25 mouse cellular contexts compared by ENCODE assay signal in genomic region chr3:108303683-108304082, GRCm38 (mm10).
"Had no signal": no experiment of that assay in that cellular context is flagged by ENCODE, and none has a peak within 500 bp of the region (broad histone marks: within the 10 kb centered on the region; RNA-seq: fewer than 3 reads in every experiment).

No protein-coding gene starts in this region.

- H3K9me3 ChIP-seq: kidney, embryonic 15.5 days; limb, embryonic 10.5 days; limb, embryonic 13.5 days; liver, embryonic 12.5 days; liver, embryonic 15.5 days; lung, embryonic 15.5 days; megakaryocyte, embryonic 14.5 days; midbrain, embryonic 12.5 days; midbrain, embryonic 15.5 days; neural tube, embryonic 12.5 days; neural tube, embryonic 15.5 days had no signal

- H3K4me2 ChIP-seq: kidney, embryonic 15.5 days; limb, embryonic 13.5 days; liver, embryonic 12.5 days; liver, embryonic 15.5 days; lung, embryonic 15.5 days; midbrain, embryonic 12.5 days; midbrain, embryonic 15.5 days; neural tube, embryonic 12.5 days; neural tube, embryonic 15.5 days had no signal

- ATAC-seq: liver, embryonic 12.5 days; midbrain, embryonic 15.5 days had no signal

- H3K27me3 ChIP-seq: kidney, embryonic 15.5 days; limb, embryonic 13.5 days; liver, embryonic 12.5 days; liver, embryonic 15.5 days; lung, embryonic 15.5 days; megakaryocyte, embryonic 14.5 days; midbrain, embryonic 12.5 days; midbrain, embryonic 15.5 days; neural tube, embryonic 12.5 days; neural tube, embryonic 15.5 days had no signal

- H3K27ac ChIP-seq: kidney, embryonic 15.5 days; limb, embryonic 10.5 days; limb, embryonic 13.5 days; liver, embryonic 12.5 days; liver, embryonic 15.5 days; lung, embryonic 15.5 days; midbrain, embryonic 12.5 days; midbrain, embryonic 15.5 days; neural tube, embryonic 12.5 days; neural tube, embryonic 15.5 days had no signal

- H3K4me3 ChIP-seq: kidney, embryonic 15.5 days; limb, embryonic 10.5 days; limb, embryonic 13.5 days; liver, embryonic 12.5 days; liver, embryonic 15.5 days; lung, embryonic 15.5 days; megakaryocyte, embryonic 14.5 days; midbrain, embryonic 12.5 days; midbrain, embryonic 15.5 days; neural tube, embryonic 12.5 days; neural tube, embryonic 15.5 days had no signal

- DNase-seq: kidney, adult 8-10 months; kidney, postnatal 10 days; kidney, postnatal 36 days; layer of hippocampus, adult 9-11 months; liver; lung, adult 18-20 months; lung, postnatal 10 days; lung, postnatal 36 days; retina, postnatal 1 day; right cerebral cortex, postnatal 25 days; spleen, adult 18-20 months; thymus, adult 2 months; thymus, postnatal 14 days; thymus, postnatal 4 days had no signal

- H3K9ac ChIP-seq: kidney, embryonic 15.5 days; limb, embryonic 13.5 days; liver, embryonic 12.5 days; liver, embryonic 15.5 days; lung, embryonic 15.5 days; midbrain, embryonic 12.5 days; midbrain, embryonic 15.5 days; neural tube, embryonic 12.5 days; neural tube, embryonic 15.5 days had no signal

- H3K36me3 ChIP-seq: kidney, embryonic 15.5 days; limb, embryonic 10.5 days; limb, embryonic 13.5 days; liver, embryonic 12.5 days; liver, embryonic 15.5 days; lung, embryonic 15.5 days; midbrain, embryonic 15.5 days had no signal
